Mouse (Mus musculus): ENCODE results near the gene Rbm8a. TPM values are rescaled to one million over a fixed set of nuclear protein-coding genes. Genes with fewer than 3 reads are reported as not detected.
A peak's percentile ranks its signal among the peaks of the same experiment; 100 is the strongest.
"Not testable (repeated sequence)": the region's sequence is repeated elsewhere in the genome, so short reads cannot be mapped to it uniquely, and the experiment has no call there.

The Rbm8a gene
- polyA plus RNA-seq, 1 experiment: 14.4 TPM

GRCm38 (mm10) chr3:96647365-96647764, 17.6 kb downstream of the Rbm8a start:
- Histone ChIP-seq H3K4me3 (ENCODE audit: control insufficient read depth, insufficient read depth, low read length) (no peak overlapping the region), H3K27ac (ENCODE audit: control insufficient read depth, insufficient read depth, low read length) (no peak overlapping the region), H3K4me1 (replicated peaks; ENCODE audit: control insufficient read depth, insufficient read depth, low read length) (no peaks in the 10 kb centered on the region), H3K36me3 (ENCODE audit: control insufficient read depth, insufficient read depth, low read length) (peaks cover 4% of the 10 kb centered on the region; the same call in 1 of the 2 replicates), H3K27me3 (ENCODE audit: control insufficient read depth, insufficient read depth, low read length) (no peaks in the 10 kb centered on the region)
- no peak for TF ChIP-seq POLR2A (IDR thresholded peaks at IDR 0.05; ENCODE audit: control insufficient read depth, extremely low read depth, insufficient read depth, low read length, poor library complexity)
- DNase-seq: no peak
- 93% methylated on average over 3 of the region's 3 CpGs for WGBS

DNA sequence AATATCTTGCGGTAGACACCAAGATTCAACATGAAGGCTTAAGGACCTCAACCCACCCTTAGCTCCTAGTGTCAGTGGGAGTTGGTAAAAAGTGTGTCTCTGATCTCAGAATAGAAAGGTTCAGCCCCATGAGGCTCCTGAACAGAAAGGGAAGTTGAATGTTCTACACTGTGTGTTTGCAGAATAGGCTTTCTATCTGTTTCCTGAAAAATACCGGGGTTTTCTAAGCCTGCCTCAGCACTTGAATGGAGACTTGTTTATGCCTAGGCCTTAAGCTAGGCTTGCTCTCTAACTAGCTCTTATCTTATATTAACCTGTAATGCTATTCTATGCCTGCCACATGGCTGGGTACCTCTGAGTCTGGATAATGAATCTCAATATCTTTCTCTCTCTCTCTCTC, 31.2 kb downstream of the Rbm8a start:
- DNase-seq: no peak
- peaks cover 6% of the 10 kb centered on the region for H3K4me1 ChIP-seq (replicated peaks; ENCODE audit: control insufficient read depth, insufficient read depth, low read length)
- no peaks in the 10 kb centered on the region for H3K36me3 ChIP-seq (ENCODE audit: control insufficient read depth, insufficient read depth, low read length)
- WGBS: 57% methylated on average over 2 of the region's 2 CpGs
- H3K4me3 ChIP-seq (ENCODE audit: control insufficient read depth, insufficient read depth, low read length): no peak overlapping the region
- H3K27me3 ChIP-seq (ENCODE audit: control insufficient read depth, insufficient read depth, low read length): no peaks in the 10 kb centered on the region
- TF ChIP-seq POLR2A (IDR thresholded peaks at IDR 0.05; ENCODE audit: control insufficient read depth, extremely low read depth, insufficient read depth, low read length, poor library complexity) (no peak), CTCF (IDR thresholded peaks at IDR 0.05; ENCODE audit: borderline replicate concordance, control insufficient read depth, extremely low read depth, insufficient read depth, low read length, poor library complexity) (no peak)
- H3K27ac ChIP-seq (ENCODE audit: control insufficient read depth, insufficient read depth, low read length): no peak overlapping the region

DNA sequence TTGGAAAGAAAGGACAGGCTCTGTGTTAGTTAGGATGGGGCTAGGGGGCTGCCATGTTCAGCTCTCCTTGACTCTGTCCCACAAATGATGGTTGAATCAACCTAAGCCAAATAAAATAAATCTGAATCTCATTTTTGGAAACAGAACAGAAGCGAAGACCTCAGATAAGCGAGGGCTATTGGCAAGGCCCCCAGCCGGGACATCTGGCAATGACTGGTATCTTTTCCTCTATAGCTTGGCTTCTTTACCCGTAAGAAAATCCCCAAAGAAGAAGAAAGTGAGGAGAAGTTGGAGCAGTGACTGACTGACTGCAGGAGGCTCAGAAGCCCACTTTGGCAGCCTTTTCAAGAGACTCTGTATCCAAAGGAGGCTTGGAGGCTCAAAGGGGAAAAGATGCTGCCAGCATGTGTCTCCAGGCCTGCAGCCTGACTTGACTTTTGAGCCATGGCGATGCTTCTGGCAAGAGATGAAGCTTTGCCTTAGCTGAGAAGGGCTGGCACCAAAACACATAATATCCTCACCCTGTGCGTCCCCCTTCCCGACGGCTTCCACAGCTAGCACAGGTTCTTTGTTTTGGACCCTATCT, 33.1 kb downstream of the Rbm8a start:
- TF ChIP-seq POLR2A (IDR thresholded peaks at IDR 0.05; ENCODE audit: control insufficient read depth, extremely low read depth, insufficient read depth, low read length, poor library complexity) (no peak), CTCF (IDR thresholded peaks at IDR 0.05; ENCODE audit: borderline replicate concordance, control insufficient read depth, extremely low read depth, insufficient read depth, low read length, poor library complexity) (no peak)
- Histone ChIP-seq H3K27ac (ENCODE audit: control insufficient read depth, insufficient read depth, low read length) (no peak overlapping the region), H3K4me1 (replicated peaks; ENCODE audit: control insufficient read depth, insufficient read depth, low read length) (peaks cover 6% of the 10 kb centered on the region), H3K36me3 (ENCODE audit: control insufficient read depth, insufficient read depth, low read length) (no peaks in the 10 kb centered on the region), H3K4me3 (ENCODE audit: control insufficient read depth, insufficient read depth, low read length) (no peak overlapping the region), H3K27me3 (ENCODE audit: control insufficient read depth, insufficient read depth, low read length) (no peaks in the 10 kb centered on the region)
- DNase-seq: no peak
- WGBS: 86% methylated on average over 8 of the region's 8 CpGs

GRCm38 (mm10) chr3:96663432-96664239, 33.9 kb downstream of the Rbm8a start:
- no peaks in the 10 kb centered on the region for H3K36me3 ChIP-seq (ENCODE audit: control insufficient read depth, insufficient read depth, low read length)
- DNase-seq: peak; percentile 75
- H3K4me3 ChIP-seq (ENCODE audit: control insufficient read depth, insufficient read depth, low read length): peak overlapping the region; percentile 21; the same call in 1 of the 2 replicates
- no peak for TF ChIP-seq POLR2A (IDR thresholded peaks at IDR 0.05; ENCODE audit: control insufficient read depth, extremely low read depth, insufficient read depth, low read length, poor library complexity)
- peak; percentile 74; the same call in 1 of the 2 replicates for TF ChIP-seq CTCF (IDR thresholded peaks at IDR 0.05; ENCODE audit: borderline replicate concordance, control insufficient read depth, extremely low read depth, insufficient read depth, low read length, poor library complexity)
- no peak overlapping the region for H3K27ac ChIP-seq (ENCODE audit: control insufficient read depth, insufficient read depth, low read length)
- H3K4me1 ChIP-seq (replicated peaks; ENCODE audit: control insufficient read depth, insufficient read depth, low read length): peaks cover 6% of the 10 kb centered on the region
- 10% methylated on average over 18 of the region's 18 CpGs for WGBS
- H3K27me3 ChIP-seq (ENCODE audit: control insufficient read depth, insufficient read depth, low read length): no peaks in the 10 kb centered on the region

DNA sequence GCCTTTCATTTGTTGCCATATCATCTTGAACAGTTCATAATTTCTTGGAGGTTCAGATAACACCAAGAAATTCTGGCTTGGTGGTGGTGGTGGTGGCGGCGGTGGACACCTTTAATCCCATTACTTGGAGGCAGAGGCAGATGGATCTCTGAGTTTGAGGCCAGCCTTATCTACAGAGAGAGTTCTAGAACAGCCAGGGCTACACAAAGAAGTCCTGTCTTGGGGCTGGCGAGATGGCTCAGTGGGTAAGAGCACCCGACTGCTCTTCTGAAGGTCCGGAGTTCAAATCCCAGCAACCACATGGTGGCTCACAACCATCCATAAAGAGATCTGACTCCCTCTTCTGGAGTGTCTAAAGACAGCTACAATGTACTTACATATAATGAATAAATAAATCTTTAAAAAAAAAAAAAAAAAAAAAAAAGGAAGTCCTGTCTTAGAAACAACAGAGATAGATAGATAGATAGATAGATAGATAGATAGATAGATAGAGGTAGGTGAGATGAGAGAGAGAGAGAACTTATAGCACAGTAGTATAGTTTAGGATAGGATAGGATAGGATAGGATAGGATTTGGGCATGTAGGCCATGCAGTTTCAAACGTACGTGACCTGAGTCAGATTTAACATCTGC, 36.1 kb downstream of the Rbm8a start:
- H3K4me3 ChIP-seq (ENCODE audit: control insufficient read depth, insufficient read depth, low read length): not testable (repeated sequence)

GRCm38 (mm10) chr3:96666916-96667315, 37.2 kb downstream of the Rbm8a start:
- TF ChIP-seq CTCF (IDR thresholded peaks at IDR 0.05; ENCODE audit: borderline replicate concordance, control insufficient read depth, extremely low read depth, insufficient read depth, low read length, poor library complexity): no peak
- no peak for TF ChIP-seq POLR2A (IDR thresholded peaks at IDR 0.05; ENCODE audit: control insufficient read depth, extremely low read depth, insufficient read depth, low read length, poor library complexity)
- H3K4me3 ChIP-seq (ENCODE audit: control insufficient read depth, insufficient read depth, low read length): no peak overlapping the region
- DNase-seq: no peak
- no peaks in the 10 kb centered on the region for H3K36me3 ChIP-seq (ENCODE audit: control insufficient read depth, insufficient read depth, low read length)
- H3K27me3 ChIP-seq (ENCODE audit: control insufficient read depth, insufficient read depth, low read length): no peaks in the 10 kb centered on the region
- H3K27ac ChIP-seq (ENCODE audit: control insufficient read depth, insufficient read depth, low read length): no peak overlapping the region
- 97% methylated on average over 5 of the region's 5 CpGs for WGBS
- peaks cover 13% of the 10 kb centered on the region for H3K4me1 ChIP-seq (replicated peaks; ENCODE audit: control insufficient read depth, insufficient read depth, low read length)

More for the DNA sequence above, 36.1 kb downstream of the Rbm8a start:
- not testable (repeated sequence) for DNase-seq; H3K36me3 ChIP-seq (ENCODE audit: control insufficient read depth, insufficient read depth, low read length); H3K27ac ChIP-seq (ENCODE audit: control insufficient read depth, insufficient read depth, low read length); H3K27me3 ChIP-seq (ENCODE audit: control insufficient read depth, insufficient read depth, low read length)
- H3K4me1 ChIP-seq (replicated peaks; ENCODE audit: control insufficient read depth, insufficient read depth, low read length): peaks cover 12% of the 10 kb centered on the region
- 98% methylated on average over 7 of the region's 7 CpGs for WGBS
